Mouse (Mus musculus): Measurements from ENCODE around the gene Taco1. TPM values are rescaled to one million over a fixed set of nuclear protein-coding genes. Genes with fewer than 3 reads are reported as not detected.

The Taco1 gene
- total RNA-seq, 1 experiment: 17.4 TPM

- DNase-seq (ENCODE audit: low read depth, low spot score): peak; percentile 98
- Histone ChIP-seq H3K4me3 (ENCODE audit: insufficient read depth in 1 of 2, low read depth in 1 of 2, low read length in 2 of 2, poor library complexity in 1 of 2, severe bottlenecking in 1 of 2) (peak within 1 kb of the TSS; percentile 95 to 99), H3K27ac (ENCODE audit: insufficient read depth, low read depth, low read length, poor library complexity, severe bottlenecking) (peak within 1 kb of the TSS; percentile 86), H3K4me1 (ENCODE audit: control insufficient read depth in 2 of 2, insufficient read depth in 2 of 2, low read length in 2 of 2, poor library complexity in 1 of 2) (peaks cover 0 to 8% of the 10 kb centered on the region in 2 experiments; a peak in 1 of 4 replicates), H3K9ac (ENCODE audit: insufficient read depth, low read depth, low read length, poor library complexity, severe bottlenecking) (peak within 1 kb of the TSS; percentile 90), H3K9me3 (ENCODE audit: control insufficient read depth, insufficient read depth, low read depth, low read length) (no peaks in the 10 kb centered on the region), H3K36me3 (ENCODE audit: control insufficient read depth, insufficient read depth, low read length, poor library complexity, severe bottlenecking) (no peaks in the 10 kb centered on the region)
- in situ Hi-C loops (cut with MboI; ENCODE audit: low sequenced_read_pairs in 2 of 2, unreplicated experiment in 2 of 2): no loop called here
- TF ChIP-seq CHD2 (IDR thresholded peaks at IDR 0.05; ENCODE audit: low read depth, low read length) (peak; percentile 87), ZC3H11A (IDR thresholded peaks at IDR 0.05; ENCODE audit: borderline replicate concordance, low read depth, low read length) (no peak), HCFC1 (IDR thresholded peaks at IDR 0.05; ENCODE audit: borderline replicate concordance, insufficient read depth, low read length) (no peak)
Observed at GRCm38 (mm10) chr11:106083708-106084701, 18.1 kb downstream of the Taco1 start, which contains the start of gene Map3k3. Gene Map3k3 (plus strand): TSS chr11:106084613.

- no peak for TF ChIP-seq HCFC1 (IDR thresholded peaks at IDR 0.05; ENCODE audit: borderline replicate concordance, insufficient read depth, low read length)
- TF ChIP-seq ZNF384 (IDR thresholded peaks at IDR 0.05; ENCODE audit: low read depth, low read length): peak; percentile 81
- in situ Hi-C loops (cut with MboI; ENCODE audit: low sequenced_read_pairs in 2 of 2, unreplicated experiment in 2 of 2): no loop called here
- Histone ChIP-seq H3K36me3 (ENCODE audit: control insufficient read depth, insufficient read depth, low read length, poor library complexity, severe bottlenecking) (no peaks in the 10 kb centered on the region), H3K9ac (ENCODE audit: insufficient read depth, low read depth, low read length, poor library complexity, severe bottlenecking) (peak overlapping the region; percentile 90), H3K4me1 (ENCODE audit: control insufficient read depth in 2 of 2, insufficient read depth in 2 of 2, low read length in 2 of 2, poor library complexity in 1 of 2) (peaks cover 0 to 8% of the 10 kb centered on the region in 2 experiments; a peak in 1 of 4 replicates), H3K4me3 (ENCODE audit: insufficient read depth in 1 of 2, low read depth in 1 of 2, low read length in 2 of 2, poor library complexity in 1 of 2, severe bottlenecking in 1 of 2) (peak overlapping the region; percentile 95 to 99), H3K9me3 (ENCODE audit: control insufficient read depth, insufficient read depth, low read depth, low read length) (no peaks in the 10 kb centered on the region), H3K27ac (ENCODE audit: insufficient read depth, low read depth, low read length, poor library complexity, severe bottlenecking) (peak overlapping the region; percentile 86)
- DNase-seq (ENCODE audit: low read depth, low spot score): peak; percentile 40
Observed at GRCm38 (mm10) chr11:106084911-106085561, 19.2 kb downstream of the Taco1 start.

DNA sequence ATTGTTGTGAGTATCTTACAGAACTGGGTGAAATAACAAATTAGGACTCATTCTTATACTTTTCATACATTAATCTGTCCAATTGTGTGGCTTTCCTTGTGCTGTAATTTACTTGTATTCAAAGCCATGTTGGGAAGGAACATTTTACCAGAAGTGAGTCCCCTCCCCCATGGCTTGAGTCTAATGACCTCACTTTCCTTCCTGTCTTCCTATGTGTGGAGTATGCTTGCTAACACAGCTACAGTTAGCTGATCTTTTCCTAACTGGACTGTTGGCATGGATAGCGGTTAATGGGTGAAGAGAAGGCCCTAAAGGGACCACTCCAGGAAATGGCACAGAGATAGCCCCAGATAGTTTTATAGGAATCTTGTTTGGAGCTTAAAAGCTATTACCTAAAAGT is 32.4 kb downstream of the Taco1 start:
- TF ChIP-seq ZC3H11A (IDR thresholded peaks at IDR 0.05; ENCODE audit: borderline replicate concordance, low read depth, low read length): no peak
- TF ChIP-seq ZNF384 (IDR thresholded peaks at IDR 0.05; ENCODE audit: low read depth, low read length): no peak
- TF ChIP-seq CHD2 (IDR thresholded peaks at IDR 0.05; ENCODE audit: low read depth, low read length): no peak
- no peak for TF ChIP-seq HCFC1 (IDR thresholded peaks at IDR 0.05; ENCODE audit: borderline replicate concordance, insufficient read depth, low read length)
- TF ChIP-seq MAFK (IDR thresholded peaks at IDR 0.05; ENCODE audit: insufficient read depth, low read depth, low read length): no peak
- Histone ChIP-seq H3K27ac (ENCODE audit: insufficient read depth, low read depth, low read length, poor library complexity, severe bottlenecking) (no peak overlapping the region), H3K9ac (ENCODE audit: insufficient read depth, low read depth, low read length, poor library complexity, severe bottlenecking) (no peak overlapping the region), H3K4me1 (ENCODE audit: control insufficient read depth in 2 of 2, insufficient read depth in 2 of 2, low read length in 2 of 2, poor library complexity in 1 of 2) (no peaks in the 10 kb centered on the region), H3K9me3 (ENCODE audit: control insufficient read depth, insufficient read depth, low read depth, low read length) (no peaks in the 10 kb centered on the region), H3K36me3 (ENCODE audit: control insufficient read depth, insufficient read depth, low read length, poor library complexity, severe bottlenecking) (no peaks in the 10 kb centered on the region), H3K4me3 (ENCODE audit: insufficient read depth in 1 of 2, low read depth in 1 of 2, low read length in 2 of 2, poor library complexity in 1 of 2, severe bottlenecking in 1 of 2) (no peak overlapping the region)
- in situ Hi-C loops (cut with MboI; ENCODE audit: low sequenced_read_pairs in 2 of 2, unreplicated experiment in 2 of 2): no loop called here
- DNase-seq (ENCODE audit: low read depth, low spot score): no peak

GRCm38 (mm10) chr11:106102866-106103265 is 37.0 kb downstream of the Taco1 start:
- H3K4me1 ChIP-seq (ENCODE audit: control insufficient read depth in 2 of 2, insufficient read depth in 2 of 2, low read length in 2 of 2, poor library complexity in 1 of 2): no peaks in the 10 kb centered on the region
- no peak overlapping the region for H3K9ac ChIP-seq (ENCODE audit: insufficient read depth, low read depth, low read length, poor library complexity, severe bottlenecking)
- no peak overlapping the region for H3K27ac ChIP-seq (ENCODE audit: insufficient read depth, low read depth, low read length, poor library complexity, severe bottlenecking)
- in situ Hi-C loops (cut with MboI; ENCODE audit: low sequenced_read_pairs in 2 of 2, unreplicated experiment in 2 of 2): no loop called here
- H3K36me3 ChIP-seq (ENCODE audit: control insufficient read depth, insufficient read depth, low read length, poor library complexity, severe bottlenecking): no peaks in the 10 kb centered on the region
- TF ChIP-seq MAFK (IDR thresholded peaks at IDR 0.05; ENCODE audit: insufficient read depth, low read depth, low read length) (no peak), ZC3H11A (IDR thresholded peaks at IDR 0.05; ENCODE audit: borderline replicate concordance, low read depth, low read length) (no peak), ZNF384 (IDR thresholded peaks at IDR 0.05; ENCODE audit: low read depth, low read length) (no peak), HCFC1 (IDR thresholded peaks at IDR 0.05; ENCODE audit: borderline replicate concordance, insufficient read depth, low read length) (no peak), CHD2 (IDR thresholded peaks at IDR 0.05; ENCODE audit: low read depth, low read length) (no peak)
- no peak for DNase-seq (ENCODE audit: low read depth, low spot score)
- H3K4me3 ChIP-seq (ENCODE audit: insufficient read depth in 1 of 2, low read depth in 1 of 2, low read length in 2 of 2, poor library complexity in 1 of 2, severe bottlenecking in 1 of 2): no peak overlapping the region
- no peaks in the 10 kb centered on the region for H3K9me3 ChIP-seq (ENCODE audit: control insufficient read depth, insufficient read depth, low read depth, low read length)
